Mouse (Mus musculus) erythroblast, adult 5-6 weeks (primary cell): ENCODE data around the gene Klf15. TPM values are rescaled to one million over a fixed set of nuclear protein-coding genes. Genes with fewer than 3 reads are reported as not detected.
A peak's percentile ranks its signal among the peaks of the same experiment; 100 is the strongest.

Source experiments
- ATAC-seq: replicated peaks from 2 replicates; pipeline ENCODE4 v1.8.0; 2016; ENCODE audit warnings: moderate number of reproducible peaks, mild to moderate bottlenecking, moderate TSS enrichment, inconsistent platforms; ENCODE audit not compliant: poor library complexity, low FRiP score, severe bottlenecking
- total RNA-seq, 2 experiments: library from RNA; stranded (forward) in 1 of 2; stranded (reverse) in 1 of 2; fragments of 150-400 nt in 1 of 2; fragments of 200-764, 138-1000 nt in 1 of 2; gene quantifications; 2 replicates each; pipeline versions ENCODE4 v1.2.3 to v1.2.4; 2015 to 2017; ENCODE audit warnings: low replicate concordance in 2 of 2

Gene Klf15
- not detected in 2 replicates for total RNA-seq (2015; ENCODE audit: low replicate concordance)
- 0.42 and 0.43 TPM in 2 replicates for total RNA-seq (2017; ENCODE audit: low replicate concordance)

GRCm38 (mm10) chr6:90462181-90462706 lies at the start of gene Klf15:
Gene Klf15, plus strand, starts transcription at chr6:90462576.
- ATAC-seq, result no peak

- ATAC-seq, result no peak
Observed at GRCm38 (mm10) chr6:90422565-90422964, 39.8 kb upstream of the Klf15 start.

- no peak for ATAC-seq
Observed at GRCm38 (mm10) chr6:90425361-90425760, 37.0 kb upstream of the Klf15 start.

- no peak for ATAC-seq
Observed at GRCm38 (mm10) chr6:90426003-90426402, 36.4 kb upstream of the Klf15 start.

- no peak for ATAC-seq
Observed at GRCm38 (mm10) chr6:90428380-90428974, 33.9 kb upstream of the Klf15 start, which contains the start of gene Cfap100. Gene Cfap100, minus strand, starts transcription at chr6:90428797.

GRCm38 (mm10) chr6:90429911-90430310 lies 32.5 kb upstream of the Klf15 start:
- ATAC-seq, result no peak

- no peak for ATAC-seq
Observed at GRCm38 (mm10) chr6:90431487-90431886, 30.9 kb upstream of the Klf15 start.

- 0 out of 2 replicates have a peak, but pooled peaks have one; percentile 49 for ATAC-seq
Observed at GRCm38 (mm10) chr6:90434687-90435086, 27.7 kb upstream of the Klf15 start.

- 0 out of 2 replicates have a peak, but pooled peaks have one; percentile 55 for ATAC-seq
Observed at GRCm38 (mm10) chr6:90435195-90435618, 27.2 kb upstream of the Klf15 start.

GRCm38 (mm10) chr6:90436192-90436907 lies 26.0 kb upstream of the Klf15 start:
- ATAC-seq, result no peak

GRCm38 (mm10) chr6:90437041-90437440 lies 25.3 kb upstream of the Klf15 start:
- ATAC-seq, result no peak

- no peak for ATAC-seq
Observed at GRCm38 (mm10) chr6:90446883-90447282, 15.5 kb upstream of the Klf15 start.

- ATAC-seq, result no peak
Observed at GRCm38 (mm10) chr6:90450179-90450578, 12.2 kb upstream of the Klf15 start.

- no peak for ATAC-seq
Observed at GRCm38 (mm10) chr6:90450697-90451096, 11.7 kb upstream of the Klf15 start.

GRCm38 (mm10) chr6:90451512-90451911 lies 10.9 kb upstream of the Klf15 start:
- ATAC-seq, result no peak

- ATAC-seq, result no peak
Observed at GRCm38 (mm10) chr6:90452603-90453002, 9.8 kb upstream of the Klf15 start.

GRCm38 (mm10) chr6:90453751-90454150 lies 8.6 kb upstream of the Klf15 start:
- no peak for ATAC-seq

- no peak for ATAC-seq
Observed at GRCm38 (mm10) chr6:90457421-90457820, 5.0 kb upstream of the Klf15 start.

- no peak for ATAC-seq
Observed at GRCm38 (mm10) chr6:90461181-90461580, 1.2 kb upstream of the Klf15 start.

- no peak for ATAC-seq
Observed at GRCm38 (mm10) chr6:90461771-90462170, 605 bp upstream of the Klf15 start.

GRCm38 (mm10) chr6:90462841-90463227 lies 458 bp downstream of the Klf15 start:
- no peak for ATAC-seq
